Mouse (Mus musculus) left cerebral cortex, postnatal 36 days (tissue): ENCODE measurements around the gene 3100002H09Rik. TPM values are rescaled to one million over a fixed set of nuclear protein-coding genes. Genes with fewer than 3 reads are reported as not detected.

Source experiments
- DNase-seq, 2 experiments: peaks; one replicate each; pipeline ENCODE4 v3.0.0; 2021 to 2022; ENCODE audit warnings: low spot score in 2 of 2, mixed read lengths in 1 of 2
- intact Hi-C: fragments of 180-260 bp; cut with DNase I; formaldehyde crosslinking; loops from one replicate; pipeline ENCODE4 v1.15.1; 2025
- total RNA-seq, 2 experiments: library from RNA; stranded (reverse); gene quantifications; 2 replicates each; pipeline ENCODE4 v1.2.3; 2021

Gene 3100002H09Rik
- total RNA-seq, 2 experiments from 2014 or later, result 0.79 TPM; not detected in 1

DNA sequence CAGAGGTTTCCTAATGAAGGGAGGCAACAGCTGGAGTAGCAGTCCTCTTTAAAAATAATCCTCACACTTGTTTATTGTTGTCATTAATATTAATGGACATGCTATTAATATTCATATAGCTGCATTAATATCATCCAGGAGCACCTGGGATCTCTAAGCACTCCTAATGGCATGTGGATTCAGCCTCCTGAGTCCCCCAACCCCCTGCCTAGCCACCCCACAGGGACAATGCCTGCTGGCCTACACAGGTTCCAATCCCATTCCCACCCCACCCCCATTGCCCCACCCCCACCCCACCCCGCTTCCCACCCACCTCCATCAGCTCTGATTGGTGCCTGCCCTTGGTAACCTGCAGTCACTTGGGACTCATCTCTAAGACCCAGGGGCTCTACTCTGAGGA, 6.0 kb upstream of the 3100002H09Rik start:
- intact Hi-C loops, result no loop called here

DNA sequence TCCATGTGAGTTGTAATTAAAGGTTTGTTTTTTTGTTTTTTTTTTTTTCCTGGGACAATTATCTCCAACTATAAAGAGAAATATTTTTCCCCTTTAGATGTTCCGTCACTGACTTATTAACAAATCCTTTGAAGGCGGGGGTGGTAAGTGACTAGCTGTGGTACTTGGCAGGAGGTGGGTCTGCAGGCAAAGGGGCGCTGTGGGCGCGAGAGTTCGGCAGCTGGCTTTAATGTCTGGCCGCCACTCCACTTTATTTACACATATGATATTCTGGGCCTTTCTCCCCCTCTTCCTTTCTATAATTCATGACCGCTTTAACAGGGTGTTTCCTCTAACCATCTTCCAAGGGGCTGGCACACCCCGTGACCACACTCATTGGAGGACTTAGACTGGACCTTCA, 5.4 kb upstream of the 3100002H09Rik start:
- no peak for DNase-seq
- intact Hi-C loops, result no loop called here

More for the DNA sequence above, 6.0 kb upstream of the 3100002H09Rik start:
- DNase-seq, result no peak

DNA sequence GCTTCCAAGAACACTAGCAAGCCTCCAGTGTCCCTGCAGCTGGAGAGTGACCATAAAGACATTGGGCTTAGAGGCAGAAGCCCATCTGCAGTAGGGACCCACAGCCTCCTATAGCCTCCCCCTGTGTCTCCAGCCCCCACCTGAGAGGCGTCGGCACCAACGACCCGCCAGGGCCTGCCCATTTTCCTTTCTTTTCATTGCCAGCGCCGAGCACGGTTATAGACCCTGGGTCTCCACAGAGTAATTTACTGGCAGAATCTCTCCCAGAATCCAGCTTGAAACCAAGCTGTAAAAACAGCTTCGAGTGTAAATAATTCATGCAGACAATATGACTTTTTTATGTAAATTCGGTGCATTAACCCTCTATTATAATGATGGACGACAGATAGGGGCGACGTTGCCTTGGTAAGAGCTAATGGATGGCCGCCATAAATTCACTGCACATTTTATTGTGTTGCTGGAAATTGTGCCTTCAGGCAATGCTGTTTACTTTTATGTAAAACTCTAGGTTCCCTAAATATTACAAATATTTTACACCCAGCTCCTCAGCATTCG, 4.9 kb upstream of the 3100002H09Rik start:
- DNase-seq, result no peak
- intact Hi-C loops, result no loop called here

DNA sequence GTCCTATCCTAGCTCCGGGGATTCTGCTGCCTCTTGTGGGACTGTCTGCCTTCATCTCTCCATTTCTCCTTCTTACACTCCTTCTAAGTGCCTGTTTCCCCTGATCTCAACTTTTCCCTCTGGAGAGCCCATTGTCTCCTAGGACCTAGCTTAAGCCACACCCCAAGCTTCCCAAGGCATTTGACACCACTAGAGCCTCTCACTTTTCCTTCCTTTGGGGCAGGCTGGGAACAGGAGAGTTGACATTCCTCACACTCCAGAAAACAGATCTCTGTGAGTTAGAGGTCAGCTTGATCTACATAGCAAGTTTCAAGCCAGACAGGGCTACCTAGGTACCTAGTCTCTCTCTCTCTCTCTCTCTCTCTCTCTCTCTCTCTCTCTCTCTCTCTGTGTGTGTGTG, 3.6 kb upstream of the 3100002H09Rik start:
- no peak for DNase-seq
- intact Hi-C loops, result no loop called here

DNA sequence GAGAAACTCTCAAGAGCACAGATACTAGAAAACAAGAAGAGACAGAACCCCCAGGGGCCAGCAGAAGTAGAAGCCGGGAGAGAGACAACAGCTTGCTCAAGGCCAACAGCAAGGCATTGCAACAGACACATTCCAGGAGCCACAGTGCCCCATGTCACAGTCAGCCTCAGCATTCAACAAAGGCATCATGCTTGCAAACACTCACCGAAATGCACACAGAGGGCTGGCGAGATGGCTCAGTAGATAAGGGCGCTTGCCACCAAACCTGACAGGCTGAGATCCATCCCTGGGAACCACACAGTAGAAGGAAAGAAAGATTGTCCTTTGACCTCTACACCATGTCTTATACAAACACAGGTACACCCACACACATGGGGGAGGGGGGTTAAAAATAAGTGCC, 1.2 kb upstream of the 3100002H09Rik start:
- intact Hi-C loops, result no loop called here
- DNase-seq, result no peak

DNA sequence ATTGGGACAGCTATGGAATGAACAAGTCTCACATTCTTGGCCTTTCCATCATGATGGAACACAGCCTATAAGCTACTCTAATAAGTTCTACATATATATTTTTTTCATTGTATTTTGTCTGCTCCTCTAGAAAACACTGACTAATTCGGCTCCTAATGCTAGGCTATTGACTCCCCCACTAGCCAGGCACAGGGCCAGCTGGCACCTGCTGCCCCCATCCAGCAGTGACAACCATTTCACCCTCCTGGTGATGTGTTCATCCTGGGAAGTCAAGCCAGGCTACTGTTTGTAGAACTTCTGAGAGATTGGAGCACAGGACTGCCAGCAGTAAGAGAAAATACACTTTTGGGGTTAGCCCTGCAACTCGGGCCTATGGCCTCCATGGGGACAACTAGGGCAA, 537 bp downstream of the 3100002H09Rik start:
- DNase-seq, result no peak
- intact Hi-C loops, result no loop called here

DNA sequence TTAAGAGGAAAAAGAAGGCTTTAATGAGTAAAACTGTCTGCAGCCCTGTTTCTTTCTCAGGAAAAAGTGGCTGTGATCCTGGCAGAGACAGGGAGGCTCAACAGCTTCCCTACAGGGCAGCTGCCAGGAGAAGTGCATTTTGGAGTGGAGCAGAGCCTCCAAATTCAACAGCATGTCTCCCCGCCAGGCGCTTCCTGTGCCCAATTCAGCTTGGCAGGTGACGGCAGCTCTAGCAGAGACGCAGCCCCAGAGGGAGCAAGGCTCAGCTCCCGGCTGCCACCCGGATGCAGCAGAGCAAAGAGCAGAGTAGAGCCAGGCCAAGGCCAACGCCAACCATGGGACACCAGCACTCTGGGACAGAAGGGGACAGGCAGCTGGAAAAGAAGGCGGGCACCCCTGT, 3.4 kb downstream of the 3100002H09Rik start:
- intact Hi-C loops, result no loop called here
- peak; percentile 25 to 63 for DNase-seq

DNA sequence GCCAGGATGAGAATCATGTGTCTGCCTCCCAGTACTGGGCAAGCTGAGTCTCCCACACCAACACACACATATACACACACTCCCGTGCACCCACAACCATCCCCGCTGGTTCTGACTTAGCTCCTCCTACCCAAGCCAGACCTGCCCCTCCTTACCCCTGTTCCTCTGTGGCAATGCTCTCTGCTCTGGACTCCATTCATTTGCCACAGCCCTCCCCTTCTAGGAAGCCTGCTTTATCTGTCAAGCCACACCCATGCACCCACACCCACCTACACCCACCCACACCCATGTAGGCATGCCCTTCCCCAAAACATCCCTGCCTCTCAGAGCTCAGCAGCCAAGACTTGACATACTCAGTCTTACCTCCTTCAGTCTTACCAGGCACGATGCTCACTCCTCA, 4.4 kb downstream of the 3100002H09Rik start:
- intact Hi-C loops, result no loop called here
- no peak for DNase-seq

DNA sequence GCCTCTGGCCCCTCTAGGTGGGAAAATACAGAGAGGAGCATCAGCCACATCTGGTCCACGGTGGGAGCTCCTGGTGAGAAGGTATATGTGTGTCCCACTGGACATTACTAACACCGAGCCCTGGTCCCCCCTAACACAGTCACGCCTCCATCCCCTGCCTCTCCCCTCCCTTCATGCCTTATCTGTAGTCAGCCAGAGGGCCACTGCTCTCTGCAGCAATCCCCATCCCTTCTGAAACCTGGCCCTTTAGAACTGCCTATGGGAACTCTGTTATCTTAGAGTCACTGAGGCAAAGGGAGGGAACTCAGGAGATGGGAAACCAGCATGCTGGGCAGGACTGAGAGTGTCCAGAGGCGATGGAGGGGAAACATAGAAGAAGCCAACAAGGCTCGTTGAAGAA, 5.3 kb downstream of the 3100002H09Rik start:
- intact Hi-C loops, result no loop called here
- DNase-seq, result no peak

DNA sequence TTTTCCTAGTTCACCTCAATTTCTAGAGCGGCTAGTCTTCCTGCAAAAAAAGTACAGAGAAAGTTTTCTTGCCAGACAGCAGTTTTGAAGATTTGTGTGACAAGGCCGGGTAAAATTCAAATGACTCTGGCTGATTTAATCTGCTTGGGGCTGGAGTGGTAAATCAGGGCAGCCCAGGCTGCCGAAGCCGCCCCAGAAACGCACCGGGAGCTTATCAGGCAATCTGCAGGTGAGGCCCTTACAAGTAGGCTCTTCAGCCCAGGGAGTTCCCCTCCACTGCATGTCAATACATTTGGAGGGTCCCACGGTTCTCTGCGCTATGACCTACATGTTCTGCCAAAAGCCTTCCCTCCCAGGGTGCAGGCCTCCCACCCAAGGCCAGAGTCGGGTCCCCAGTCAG, 6.9 kb downstream of the 3100002H09Rik start:
- no peak for DNase-seq
- intact Hi-C loops, result no loop called here

DNA sequence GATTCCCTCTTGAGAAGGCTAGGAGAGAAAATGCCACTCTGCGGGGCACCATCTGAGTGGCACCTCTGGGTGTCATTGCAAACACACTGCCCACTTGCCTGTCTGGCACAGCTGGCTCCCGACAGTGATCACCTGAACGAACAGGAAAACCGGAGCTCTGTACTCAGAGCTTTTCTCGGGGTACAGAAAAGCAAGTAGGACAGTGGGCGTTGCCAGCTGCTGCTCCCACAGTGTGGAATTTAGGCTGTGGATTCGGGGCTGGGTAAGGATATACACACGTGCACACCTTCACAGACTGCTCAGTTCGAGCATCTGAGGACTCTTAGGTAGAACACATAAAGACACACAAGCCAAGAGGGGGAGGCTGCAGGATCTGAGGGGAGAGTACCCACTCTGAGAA, 14.7 kb downstream of the 3100002H09Rik start:
- intact Hi-C loops, result no loop called here
- DNase-seq, result peak in 1 of 2 experiments; percentile 25

DNA sequence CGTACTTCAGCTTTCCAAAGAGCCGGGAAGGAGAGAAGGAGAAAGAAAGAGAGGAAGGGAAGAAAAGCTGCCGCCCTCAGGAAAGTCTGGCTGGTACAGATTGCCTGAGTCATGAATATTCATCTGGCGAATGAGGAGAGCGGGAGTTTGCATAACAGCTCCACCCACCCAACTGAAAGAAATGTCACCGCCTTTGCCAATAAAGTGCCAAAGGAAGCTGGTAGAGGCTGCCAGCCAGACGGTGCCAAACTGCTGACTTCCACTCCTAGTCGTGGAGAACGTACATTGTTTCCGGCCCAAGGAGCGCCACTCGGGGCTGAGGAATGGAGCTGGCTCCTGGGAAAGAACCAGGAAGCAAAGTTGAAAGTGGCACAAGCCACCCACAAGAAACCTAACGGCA, 15.7 kb downstream of the 3100002H09Rik start:
- DNase-seq, result peak; percentile 81 to 85
- intact Hi-C loops, result no loop called here

DNA sequence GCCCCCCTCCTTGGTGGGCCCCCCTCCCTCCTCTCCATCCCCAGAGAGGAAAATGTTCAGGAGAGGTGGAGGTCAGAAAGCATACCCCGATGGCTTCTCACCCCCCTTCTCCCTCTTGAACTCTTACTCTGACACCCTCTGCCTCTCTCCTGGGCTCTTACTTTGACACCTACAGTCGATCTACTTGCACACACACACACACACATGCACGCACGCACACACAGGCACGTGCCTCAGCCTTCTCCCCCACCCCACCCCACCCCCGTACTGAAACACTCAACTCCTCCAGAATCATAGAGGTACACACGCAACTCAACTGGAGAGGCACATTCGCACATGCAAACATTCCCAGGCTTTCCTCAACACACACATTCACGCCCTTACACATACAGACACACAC, 16.9 kb downstream of the 3100002H09Rik start:
- intact Hi-C loops, result no loop called here
- no peak for DNase-seq

DNA sequence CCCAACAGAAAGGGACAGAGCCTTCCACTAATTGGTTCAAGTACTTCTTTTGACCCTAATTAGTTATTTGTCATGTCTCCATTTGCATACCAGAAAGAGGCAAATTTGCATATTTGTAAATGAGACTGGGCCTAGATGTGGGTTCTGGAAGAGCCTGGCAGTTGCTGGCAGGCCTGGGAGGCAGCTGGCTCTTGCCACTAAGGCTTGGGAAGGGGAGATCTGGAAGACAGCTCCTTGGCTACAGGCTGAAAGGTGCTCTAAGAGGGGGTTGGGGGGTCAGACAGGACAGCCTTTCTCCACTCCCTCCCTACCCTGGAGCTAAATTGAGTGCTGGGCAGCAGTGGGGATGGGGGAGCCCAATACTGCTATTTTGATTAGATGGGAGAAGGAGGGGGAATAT, 17.4 kb downstream of the 3100002H09Rik start:
- no peak for DNase-seq
- intact Hi-C loops, result no loop called here

DNA sequence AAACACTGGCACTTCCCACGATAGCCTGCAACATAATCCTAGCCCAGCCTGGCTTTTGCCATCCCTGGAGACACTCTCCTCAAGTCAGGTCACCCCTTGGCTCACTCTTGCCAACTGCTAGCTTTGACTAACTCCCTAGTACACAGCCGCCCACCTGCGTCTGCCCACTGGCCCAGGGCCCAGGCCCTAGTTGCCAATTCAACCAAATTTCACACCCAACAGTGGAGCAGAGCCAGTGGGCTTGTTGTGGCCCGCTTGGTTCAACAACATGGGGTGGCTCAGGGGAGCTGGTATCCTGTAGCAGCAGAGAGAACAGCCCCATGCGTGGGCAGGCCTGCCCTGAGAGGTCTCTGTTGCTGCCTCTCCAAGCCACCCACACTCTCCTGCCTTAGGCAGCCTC, 18.4 kb downstream of the 3100002H09Rik start:
- no peak for DNase-seq
- intact Hi-C loops, result no loop called here

DNA sequence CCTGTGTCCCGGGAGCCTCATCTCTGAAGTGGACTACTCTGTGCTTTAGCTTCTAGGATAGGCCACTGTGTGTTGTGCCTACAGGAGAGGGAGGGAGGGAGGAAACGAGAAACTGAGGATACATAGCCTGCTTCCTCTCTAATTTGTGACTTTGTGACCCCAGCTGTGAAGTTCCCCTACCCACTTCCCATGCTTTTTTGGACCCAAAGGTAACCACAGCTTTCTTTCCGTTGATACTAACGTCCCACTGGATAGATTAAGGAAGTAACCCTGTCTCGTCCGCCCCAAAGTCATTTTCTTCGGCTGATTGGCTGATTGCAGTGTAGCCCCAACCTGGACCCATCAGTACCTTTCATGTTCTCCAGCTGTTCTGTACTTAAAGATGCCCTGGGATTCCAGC, 29.9 kb downstream of the 3100002H09Rik start:
- intact Hi-C loops, result no loop called here
- no peak for DNase-seq

DNA sequence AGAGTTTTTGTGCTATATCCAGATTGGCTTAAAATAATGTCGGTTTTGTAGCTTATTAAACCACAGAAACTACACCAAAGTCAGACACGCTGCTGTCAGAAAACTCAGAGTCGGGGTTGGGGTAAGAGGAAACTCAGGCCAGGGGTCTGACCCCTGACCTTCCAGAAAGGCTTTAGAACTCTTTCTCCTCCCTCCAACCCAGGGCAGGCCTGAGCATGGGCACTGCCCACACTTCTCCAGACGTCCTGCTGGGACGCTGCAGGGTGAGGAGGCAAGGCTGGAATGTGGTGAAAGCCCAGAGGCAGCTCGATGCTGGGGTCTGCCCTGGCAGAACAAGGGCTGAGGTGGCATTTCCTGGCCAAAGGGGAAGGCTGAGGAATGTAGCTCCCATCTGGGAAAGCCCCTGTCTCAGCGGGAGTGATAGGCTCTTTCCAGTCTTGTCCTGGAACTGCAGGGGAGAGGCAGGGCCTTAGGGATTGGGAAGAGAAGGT, 34.6 kb downstream of the 3100002H09Rik start:
- no peak for DNase-seq

DNA sequence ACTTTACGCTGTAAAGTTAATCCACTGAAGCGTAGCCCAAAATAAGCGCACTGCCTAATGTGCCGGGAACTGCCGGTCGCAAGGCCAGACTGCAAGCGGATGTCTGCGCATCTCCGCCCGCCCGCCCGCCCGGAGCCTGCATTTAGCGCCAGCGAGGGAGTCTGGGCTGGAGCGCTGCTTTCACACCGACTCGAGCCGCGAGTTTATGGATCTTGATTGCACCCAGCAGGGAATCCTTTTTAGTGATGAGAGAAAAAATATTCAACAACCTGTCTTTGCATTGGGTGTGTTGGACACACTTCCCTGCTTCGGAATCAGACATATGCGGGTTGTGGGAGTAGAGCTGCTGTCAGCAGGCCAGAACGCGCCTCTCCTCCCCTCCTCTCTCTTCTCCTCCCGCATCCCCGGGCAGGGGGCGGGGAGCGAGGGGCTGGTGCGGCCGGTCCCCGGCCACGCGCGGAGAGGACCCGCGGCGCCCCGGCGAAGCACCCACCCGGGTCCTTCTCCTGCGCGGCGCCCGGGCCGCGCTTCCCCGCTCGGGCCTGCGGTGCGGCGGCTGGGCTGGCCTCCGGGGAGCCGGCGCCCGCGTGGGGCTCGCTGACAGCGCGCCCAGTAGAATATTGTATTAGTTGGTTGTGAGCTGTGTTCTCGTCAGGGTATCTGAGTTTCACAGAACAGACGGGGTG, 35.2 kb downstream of the 3100002H09Rik start:
- DNase-seq, result peak; percentile 77 to 82
- intact Hi-C loops, result loop anchor here (5.0 kb wide), 1 partner anchor 178 kb away; no protein-coding TSS in a partner anchor

More for the DNA sequence above, 34.6 kb downstream of the 3100002H09Rik start:
- intact Hi-C loops, result loop anchor here (5.0 kb wide), 1 partner anchor 179 kb away; no protein-coding TSS in a partner anchor

DNA sequence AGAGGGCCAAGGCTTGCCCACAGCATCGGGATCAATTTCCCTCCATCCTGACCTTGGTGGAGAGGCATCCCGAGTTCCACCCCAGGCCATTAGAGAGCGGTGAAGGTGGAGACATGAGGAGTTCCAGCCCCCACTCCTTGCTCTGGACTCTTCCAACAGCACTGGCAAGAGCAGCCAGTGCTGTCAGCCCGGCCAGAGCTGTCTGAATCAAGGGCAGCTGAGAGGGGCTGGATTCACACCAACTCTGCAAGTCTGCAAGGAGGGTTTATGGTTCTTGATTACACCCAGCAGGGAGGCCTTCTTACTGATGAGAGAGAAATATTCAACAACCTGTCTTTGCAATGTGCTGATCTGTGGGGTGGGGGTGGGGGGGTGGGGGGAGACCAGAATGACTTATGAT, 37.0 kb downstream of the 3100002H09Rik start:
- intact Hi-C loops, result loop anchor here (5.0 kb wide), 1 partner anchor 79 kb away; no protein-coding TSS in a partner anchor
- DNase-seq, result no peak

DNA sequence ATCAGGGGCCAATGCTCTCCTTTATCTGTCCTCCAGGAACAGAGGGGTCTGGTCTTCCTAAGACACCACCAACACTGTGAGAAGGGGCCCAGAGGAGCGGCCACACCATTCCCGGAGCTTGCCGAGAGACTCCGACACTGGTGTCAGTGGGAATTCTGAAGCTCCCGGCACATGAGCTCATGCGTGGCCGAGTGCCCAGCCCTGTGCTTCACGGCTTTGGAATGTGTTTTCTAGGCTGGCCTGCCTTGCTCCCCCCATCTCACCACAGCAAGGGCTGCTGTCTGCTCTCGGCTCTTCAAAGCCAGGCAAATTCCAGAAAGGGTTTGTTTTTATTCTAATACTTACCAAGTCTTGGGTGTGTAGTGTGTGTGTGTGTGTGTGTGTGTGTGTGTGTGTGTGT, 39.6 kb downstream of the 3100002H09Rik start:
- intact Hi-C loops, result loop anchor here (5.0 kb wide), 1 partner anchor 81 kb away; no protein-coding TSS in a partner anchor
- DNase-seq, result no peak

DNA sequence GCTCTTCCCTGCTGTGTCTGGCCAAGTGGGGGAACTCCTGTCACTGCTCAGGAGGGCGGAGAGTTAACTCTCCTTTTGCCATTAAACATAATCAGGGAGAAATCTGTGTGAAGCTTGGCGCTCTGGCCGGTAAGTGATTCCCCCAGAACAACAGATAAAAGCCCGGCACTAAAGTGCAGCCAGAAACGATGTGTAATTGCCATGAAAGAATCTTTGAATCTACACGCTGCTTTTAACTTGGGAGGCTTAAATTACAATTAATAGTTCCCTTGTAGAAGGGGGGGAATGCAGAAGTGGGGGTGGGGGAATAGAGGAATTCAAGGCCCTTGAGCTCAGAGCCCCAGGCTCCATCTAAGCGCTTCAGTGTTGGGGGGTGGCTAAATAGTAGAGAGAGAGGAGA, 40.9 kb downstream of the 3100002H09Rik start:
- intact Hi-C loops, result loop anchor here (5.0 kb wide), 1 partner anchor 83 kb away; no protein-coding TSS in a partner anchor
- DNase-seq, result no peak
